23 mouse cellular contexts compared by ENCODE assay signal in the genomic region with DNA sequence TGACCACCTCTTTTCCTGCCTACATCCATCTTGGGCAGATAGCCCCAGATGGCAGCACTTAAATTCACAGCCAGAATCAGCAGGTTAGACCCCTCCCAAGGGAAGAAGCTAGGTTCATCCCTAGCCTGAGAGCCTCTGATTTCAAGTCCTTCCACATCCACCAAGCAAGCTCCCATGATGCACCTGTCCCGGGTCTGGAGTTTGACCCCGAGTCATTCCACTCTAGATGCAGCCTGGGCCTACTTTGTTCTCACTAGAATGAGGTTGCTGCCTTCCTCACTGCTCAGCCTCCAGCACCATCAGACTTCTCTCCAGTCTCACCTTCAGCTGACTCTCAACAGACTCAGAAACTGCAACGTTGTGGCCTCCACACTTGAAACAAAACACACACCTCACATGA. TPM values are rescaled to one million over a fixed set of nuclear protein-coding genes. Genes with fewer than 3 reads are reported as not detected.
DNase-seq lines count a peak whose midpoint lies in the region; ATAC-seq and TF ChIP-seq lines count a peak whose summit lies in the region.
"Had no signal": no experiment of that assay in that cellular context is flagged by ENCODE, and none has a peak within 500 bp of the region (broad histone marks: within the 10 kb centered on the region; RNA-seq: fewer than 3 reads in every experiment).

No protein-coding gene starts in this region.

- no peak for TF ChIP-seq POLR2A in small intestine, adult 2 months (IDR thresholded peaks at IDR 0.05; ENCODE audit: low read depth, low read length)

- WGBS in kidney, embryonic 16.5 days: 85% methylated on average over 3 of the region's 3 CpGs
- 88% methylated on average over 3 of the region's 3 CpGs for WGBS in kidney, embryonic 15.5 days
- WGBS in intestine, embryonic 15.5 days: 85% methylated on average over 3 of the region's 3 CpGs
- 31% methylated on average over 3 of the region's 3 CpGs for WGBS in small intestine, adult 2 months

- H3K4me2 ChIP-seq in kidney, embryonic 16.5 days (replicated peaks; ENCODE audit: low read depth, low read length): no peak overlapping the region
- H3K4me2 ChIP-seq in kidney, embryonic 15.5 days: no peak overlapping the region
- H3K4me2 ChIP-seq in intestine, embryonic 15.5 days (replicated peaks): no peak overlapping the region
- H3K4me2 ChIP-seq: embryonic facial prominence, embryonic 13.5 days; forebrain, embryonic 12.5 days; heart, embryonic 12.5 days had no signal

- peaks cover 77% of the 10 kb centered on the region for H3K36me3 ChIP-seq in kidney, embryonic 16.5 days (ENCODE audit: insufficient read depth, low read length)
- peaks cover 100% of the 10 kb centered on the region for H3K36me3 ChIP-seq in kidney, embryonic 15.5 days
- H3K36me3 ChIP-seq in intestine, embryonic 15.5 days: peaks cover 50% of the 10 kb centered on the region
- H3K36me3 ChIP-seq in small intestine, adult 2 months (ENCODE audit: control insufficient read depth, insufficient read depth, low read length): peaks cover 56% of the 10 kb centered on the region

- no peak overlapping the region for H3K4me3 ChIP-seq in kidney, embryonic 16.5 days (ENCODE audit: low read length)
- H3K4me3 ChIP-seq in kidney, embryonic 15.5 days (replicated peaks): no peak overlapping the region
- H3K4me3 ChIP-seq in intestine, embryonic 15.5 days (replicated peaks): no peak overlapping the region
- no peak overlapping the region for H3K4me3 ChIP-seq in small intestine, adult 2 months (ENCODE audit: low read depth, low read length)
- H3K4me3 ChIP-seq: embryonic facial prominence, embryonic 13.5 days; forebrain, embryonic 12.5 days; heart, adult 2 months; heart, embryonic 12.5 days; hindbrain, embryonic 10.5 days had no signal

- H3K4me1 ChIP-seq in kidney, embryonic 16.5 days (ENCODE audit: insufficient read depth, low read length): no peaks in the 10 kb centered on the region
- H3K4me1 ChIP-seq in kidney, embryonic 15.5 days: no peaks in the 10 kb centered on the region
- no peaks in the 10 kb centered on the region for H3K4me1 ChIP-seq in intestine, embryonic 15.5 days (replicated peaks)
- peaks cover 12% of the 10 kb centered on the region for H3K4me1 ChIP-seq in small intestine, adult 2 months (ENCODE audit: control insufficient read depth, insufficient read depth, insufficient read length, low read length)
- H3K4me1 ChIP-seq: embryonic facial prominence, embryonic 13.5 days; forebrain, embryonic 12.5 days; heart, embryonic 12.5 days; hindbrain, embryonic 10.5 days had no signal

- no peak overlapping the region for H3K9ac ChIP-seq in kidney, embryonic 16.5 days (replicated peaks; ENCODE audit: low read length)
- H3K9ac ChIP-seq in kidney, embryonic 15.5 days: no peak overlapping the region
- no peak overlapping the region for H3K9ac ChIP-seq in intestine, embryonic 15.5 days
- H3K9ac ChIP-seq: embryonic facial prominence, embryonic 13.5 days; forebrain, embryonic 12.5 days; heart, embryonic 12.5 days had no signal

- no peaks in the 10 kb centered on the region for H3K9me3 ChIP-seq in kidney, embryonic 16.5 days (ENCODE audit: low read length)
- H3K9me3 ChIP-seq in kidney, embryonic 15.5 days (replicated peaks): no peaks in the 10 kb centered on the region
- no peaks in the 10 kb centered on the region for H3K9me3 ChIP-seq in intestine, embryonic 15.5 days
- H3K9me3 ChIP-seq: embryonic facial prominence, embryonic 13.5 days; forebrain, embryonic 12.5 days; G1E; heart, embryonic 12.5 days; hindbrain, embryonic 10.5 days had no signal

- TF ChIP-seq CTCF in small intestine, adult 2 months (IDR thresholded peaks at IDR 0.05; ENCODE audit: extremely low read depth, insufficient read length, insufficient replicate concordance, low read depth, low read length): no peak

- H3K27me3 ChIP-seq in kidney, embryonic 16.5 days (ENCODE audit: insufficient read depth, low read length): no peaks in the 10 kb centered on the region
- H3K27me3 ChIP-seq in kidney, embryonic 15.5 days: no peaks in the 10 kb centered on the region
- H3K27me3 ChIP-seq in intestine, embryonic 15.5 days (replicated peaks): no peaks in the 10 kb centered on the region
- no peaks in the 10 kb centered on the region for H3K27me3 ChIP-seq in small intestine, adult 2 months (ENCODE audit: control insufficient read depth, insufficient read depth, low read length)
- H3K27me3 ChIP-seq: embryonic facial prominence, embryonic 13.5 days; forebrain, embryonic 12.5 days; heart, embryonic 12.5 days had no signal

- DNase-seq in kidney, adult 18-20 months: peak; percentile 46
- DNase-seq in kidney, postnatal 10 days: peak; percentile 30
- DNase-seq: B cell, adult 2 months; cerebellum, adult 18-20 months; cerebellum, adult 9-11 months; cerebellum, postnatal 36 days; gastrocnemius, postnatal 14 days; heart, adult 2 months had no signal

- H3K27ac ChIP-seq in kidney, embryonic 16.5 days (ENCODE audit: low read length): no peak overlapping the region
- no peak overlapping the region for H3K27ac ChIP-seq in kidney, embryonic 15.5 days
- peak overlapping the region; percentile 41; the same call in 1 of the 2 replicates for H3K27ac ChIP-seq in intestine, embryonic 15.5 days
- H3K27ac ChIP-seq in small intestine, adult 2 months (ENCODE audit: insufficient read depth, low read depth, low read length): peak overlapping the region; percentile 74
- H3K27ac ChIP-seq: embryonic facial prominence, embryonic 13.5 days; forebrain, embryonic 12.5 days; heart, adult 2 months; hindbrain, embryonic 10.5 days had no signal

- no peak for ATAC-seq in kidney, embryonic 16.5 days (ENCODE audit: low FRiP score, low TSS enrichment)
- ATAC-seq in kidney, embryonic 15.5 days (replicated peaks; ENCODE audit: low FRiP score): no peak
- ATAC-seq in intestine, embryonic 15.5 days: no peak
- no peak for ATAC-seq in cerebellum, adult (ENCODE audit: insufficient number of reproducible peaks, low FRiP score, low TSS enrichment)
- ATAC-seq: activated CD4-positive, CD25-positive, alpha-beta regulatory T cell, adult 4 months; CD4-positive, CD25-positive, alpha-beta regulatory T cell, adult 4 months; forebrain, embryonic 16.5 days had no signal

RNA-seq across cellular contexts. Expression of gene Nudc, which starts 9.7 kb away (rescaled TPM):
- polyA plus RNA-seq in kidney, embryonic 16.5 days (2015; fragmentation: Nextera tagmentation; extraction: Ambion mirVana): 293 and 321 TPM in 2 replicates
- 334 and 359 TPM in 2 replicates for polyA plus RNA-seq in kidney, embryonic 15.5 days (2015; fragmentation: Nextera tagmentation; extraction: Ambion mirVana)
- polyA plus RNA-seq in intestine, embryonic 15.5 days (2015; fragmentation: Nextera tagmentation; extraction: Ambion mirVana): 280 and 288 TPM in 2 replicates
- 9.3 and 16.1 TPM in 2 replicates for polyA plus RNA-seq in small intestine, adult 2 months (2012; rRNA removed)

RNA-seq across cellular contexts. Expression of gene Nr0b2, which starts 17.1 kb away (rescaled TPM):
- 0.57 and 0.97 TPM in 2 replicates for polyA plus RNA-seq in kidney, embryonic 16.5 days (2015; fragmentation: Nextera tagmentation; extraction: Ambion mirVana)
- 0.44 and 0.64 TPM in 2 replicates for polyA plus RNA-seq in kidney, embryonic 15.5 days (2015; fragmentation: Nextera tagmentation; extraction: Ambion mirVana)
- polyA plus RNA-seq in intestine, embryonic 15.5 days (2015; fragmentation: Nextera tagmentation; extraction: Ambion mirVana): 7.5 and 8.1 TPM in 2 replicates
- polyA plus RNA-seq in small intestine, adult 2 months (2012; rRNA removed): 1.8 and 23.0 TPM in 2 replicates
- polyA plus RNA-seq: activated CD4-positive, CD25-positive, alpha-beta regulatory T cell, adult 4 months; embryonic facial prominence, embryonic 13.5 days; forebrain, embryonic 12.5 days; forebrain, embryonic 16.5 days; frontal cortex, adult 2 months; gonadal fat pad, adult 2 months had no signal

RNA-seq across cellular contexts. Expression of gene Kdf1, which starts 17.3 kb away (rescaled TPM):
- polyA plus RNA-seq in kidney, embryonic 16.5 days (2015; fragmentation: Nextera tagmentation; extraction: Ambion mirVana): 26.9 and 29.6 TPM in 2 replicates
- 22.0 and 22.4 TPM in 2 replicates for polyA plus RNA-seq in kidney, embryonic 15.5 days (2015; fragmentation: Nextera tagmentation; extraction: Ambion mirVana)
- polyA plus RNA-seq in intestine, embryonic 15.5 days (2015; fragmentation: Nextera tagmentation; extraction: Ambion mirVana): 40.5 and 45.1 TPM in 2 replicates
- 44.4 and 71.0 TPM in 2 replicates for polyA plus RNA-seq in small intestine, adult 2 months (2012; rRNA removed)
- polyA plus RNA-seq: activated CD4-positive, CD25-positive, alpha-beta regulatory T cell, adult 4 months; G1E had no signal

RNA-seq across cellular contexts. Expression of gene Trnp1, which starts 37.7 kb away (rescaled TPM):
- 0.41 and 0.75 TPM in 2 replicates for polyA plus RNA-seq in kidney, embryonic 16.5 days (2015; fragmentation: Nextera tagmentation; extraction: Ambion mirVana)
- 0.64 and 1.0 TPM in 2 replicates for polyA plus RNA-seq in kidney, embryonic 15.5 days (2015; fragmentation: Nextera tagmentation; extraction: Ambion mirVana)
- 1.6 and 1.7 TPM in 2 replicates for polyA plus RNA-seq in intestine, embryonic 15.5 days (2015; fragmentation: Nextera tagmentation; extraction: Ambion mirVana)
- polyA plus RNA-seq in small intestine, adult 2 months (2012; rRNA removed): 6.1 and 6.2 TPM in 2 replicates
- polyA plus RNA-seq: activated CD4-positive, CD25-positive, alpha-beta regulatory T cell, adult 4 months; CD4-positive, CD25-positive, alpha-beta regulatory T cell, adult 4 months; G1E had no signal

RNA-seq across cellular contexts. Expression of gene Gpatch3, which starts 38.5 kb away (rescaled TPM):
- 7.5 and 8.3 TPM in 2 replicates for polyA plus RNA-seq in kidney, embryonic 16.5 days (2015; fragmentation: Nextera tagmentation; extraction: Ambion mirVana)
- 7.4 and 7.8 TPM in 2 replicates for polyA plus RNA-seq in kidney, embryonic 15.5 days (2015; fragmentation: Nextera tagmentation; extraction: Ambion mirVana)
- polyA plus RNA-seq in intestine, embryonic 15.5 days (2015; fragmentation: Nextera tagmentation; extraction: Ambion mirVana): 6.7 and 7.1 TPM in 2 replicates
- 4.1 and 7.3 TPM in 2 replicates for polyA plus RNA-seq in small intestine, adult 2 months (2012; rRNA removed)

Comparison
In these comparisons a context has a peak if more than half of its experiments do, and no peak if none do; other contexts are left out.
1. H3K27ac ChIP-seq: peak in intestine, embryonic 15.5 days (single experiment) and small intestine, adult 2 months (single experiment); none in kidney, embryonic 16.5 days (single experiment) and kidney, embryonic 15.5 days (single experiment).
2. RNA of gene Nudc, which starts 9.7 kb away (polyA plus RNA-seq): 334 to 359 TPM in kidney, embryonic 15.5 days, 293 to 321 TPM in kidney, embryonic 16.5 days and 280 to 288 TPM in intestine, embryonic 15.5 days; 9.3 to 16.1 TPM in small intestine, adult 2 months; every median in the first group is over 10 times any median in the second.